Mouse (Mus musculus) cerebellum, adult 9-11 months (tissue): Measurements from ENCODE around the gene Npb.
"Not testable (repeated sequence)": the region's sequence is repeated elsewhere in the genome, so short reads cannot be mapped to it uniquely, and the experiment has no call there.

Experiments used
- DNase-seq: peaks from one replicate; pipeline ENCODE4 v3.0.0; 2022

Npb gene

GRCm38 (mm10) chr11:120580190-120580589 is 28.1 kb upstream of the Npb start:
- DNase-seq = peak; percentile 62

DNA sequence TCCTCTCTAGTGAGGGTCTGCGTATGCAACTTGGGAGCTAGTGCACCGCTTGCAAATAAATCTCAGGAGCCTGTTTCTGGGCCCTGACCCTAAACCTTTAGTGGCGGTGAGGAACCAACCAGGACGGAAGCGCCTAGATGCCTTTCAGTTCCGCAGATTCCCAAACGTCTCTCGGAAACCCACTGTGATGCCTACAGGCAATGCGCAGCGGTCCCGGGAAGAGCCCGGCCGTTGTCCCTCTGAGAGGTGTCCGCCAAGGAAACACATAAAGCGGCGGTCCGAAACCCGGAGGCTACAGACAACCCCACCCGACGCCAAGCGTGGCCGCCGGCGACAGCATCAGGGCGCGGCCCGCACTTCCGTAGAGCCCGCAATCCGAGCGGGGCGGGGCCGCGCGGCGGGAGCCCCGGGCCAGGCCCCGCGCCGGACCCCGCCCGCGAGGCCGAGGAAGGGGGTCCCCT is 27.4 kb upstream of the Npb start:
- DNase-seq = peak; percentile 56

- peak; percentile 90 for DNase-seq
Observed at GRCm38 (mm10) chr11:120581490-120582267, 26.6 kb upstream of the Npb start, which contains the start of gene Arhgdia. TSS of gene Arhgdia (minus strand) at chr11:120581624.

DNA sequence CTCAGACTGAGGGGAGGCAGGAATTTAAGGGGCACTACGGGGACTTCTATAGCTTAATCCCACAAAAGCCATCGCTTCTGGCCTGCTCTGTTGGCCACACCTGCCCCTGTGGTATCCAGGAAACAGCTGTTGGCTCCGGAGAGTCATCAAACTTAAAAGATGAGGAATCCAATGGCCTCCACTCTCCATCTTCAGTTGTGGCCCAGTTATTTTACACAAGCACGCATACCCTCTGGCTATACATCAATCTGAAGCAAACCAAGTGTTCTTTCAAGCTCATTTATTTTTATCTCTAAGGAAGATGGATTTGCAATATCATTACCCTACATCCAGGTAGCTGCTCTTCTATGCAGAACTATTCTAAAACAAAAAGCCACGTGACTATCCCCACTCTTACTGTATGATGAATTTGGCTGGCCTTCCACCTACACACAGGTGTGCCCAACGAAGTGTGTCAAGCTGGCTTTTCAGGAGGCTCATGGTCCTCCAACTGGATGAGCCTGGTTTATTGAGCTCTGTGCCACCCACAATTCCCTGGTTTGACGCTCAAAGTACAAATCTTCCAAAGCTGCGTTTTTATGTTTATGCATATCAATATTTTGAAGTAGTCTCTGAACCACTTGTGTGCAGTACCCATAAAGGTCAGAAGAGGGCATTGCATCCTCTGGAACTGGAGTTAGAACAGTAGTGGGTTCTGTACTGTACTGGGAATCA is 25.9 kb upstream of the Npb start:
- peak; percentile 54 for DNase-seq

DNA sequence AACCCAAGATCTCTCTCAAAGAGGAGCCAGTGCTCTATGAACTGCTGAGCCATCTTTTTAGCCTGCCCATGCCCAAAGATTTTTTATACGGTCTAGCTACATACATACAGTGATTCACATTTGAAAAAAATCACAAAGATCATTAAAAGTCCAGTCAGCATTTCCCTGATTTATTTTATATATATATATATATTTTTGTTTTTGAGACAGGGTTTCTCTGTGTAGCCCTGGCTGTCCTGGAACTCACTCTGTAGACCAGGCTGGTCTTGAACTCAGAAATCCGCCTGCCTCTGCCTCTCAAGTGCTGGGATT is 25.3 kb upstream of the Npb start:
- not testable (repeated sequence) for DNase-seq

- DNase-seq = no peak
Observed at GRCm38 (mm10) chr11:120583937-120584336, 24.3 kb upstream of the Npb start.

- no peak for DNase-seq
Observed at GRCm38 (mm10) chr11:120588531-120588930, 19.7 kb upstream of the Npb start.

- no peak for DNase-seq
Observed at GRCm38 (mm10) chr11:120597240-120598235, 10.7 kb upstream of the Npb start.

- peak; percentile 93 for DNase-seq
Observed at GRCm38 (mm10) chr11:120598283-120598989, 9.8 kb upstream of the Npb start, which contains the start of the genes Alyref and Anapc11. TSS of gene Alyref (minus strand) at chr11:120598365. TSS of gene Anapc11 (plus strand) at chr11:120598421.

GRCm38 (mm10) chr11:120598990-120599549 is 9.2 kb upstream of the Npb start:
- DNase-seq = no peak

- no peak for DNase-seq
Observed at GRCm38 (mm10) chr11:120600716-120601115, 7.6 kb upstream of the Npb start.

DNA sequence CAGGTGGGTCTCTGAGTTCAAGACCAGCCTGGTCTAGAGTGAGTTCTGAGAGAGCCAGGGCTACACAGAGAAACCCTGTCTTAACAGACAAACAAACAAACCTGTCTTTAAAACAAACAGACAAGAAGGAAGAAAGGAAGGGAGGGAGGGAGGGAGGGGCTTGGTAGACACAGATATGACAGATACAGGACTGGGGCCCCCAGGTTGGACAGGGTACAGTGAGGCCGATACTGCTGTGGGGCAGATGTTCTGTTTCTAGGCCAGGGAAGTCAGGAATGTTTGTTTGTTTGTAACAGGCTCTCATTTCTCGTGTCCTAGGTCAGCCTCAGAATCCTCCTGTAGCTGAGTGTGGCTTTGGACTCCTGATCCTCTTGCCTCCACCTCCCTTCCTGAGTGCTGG is 4.7 kb upstream of the Npb start:
- DNase-seq = no peak

DNA sequence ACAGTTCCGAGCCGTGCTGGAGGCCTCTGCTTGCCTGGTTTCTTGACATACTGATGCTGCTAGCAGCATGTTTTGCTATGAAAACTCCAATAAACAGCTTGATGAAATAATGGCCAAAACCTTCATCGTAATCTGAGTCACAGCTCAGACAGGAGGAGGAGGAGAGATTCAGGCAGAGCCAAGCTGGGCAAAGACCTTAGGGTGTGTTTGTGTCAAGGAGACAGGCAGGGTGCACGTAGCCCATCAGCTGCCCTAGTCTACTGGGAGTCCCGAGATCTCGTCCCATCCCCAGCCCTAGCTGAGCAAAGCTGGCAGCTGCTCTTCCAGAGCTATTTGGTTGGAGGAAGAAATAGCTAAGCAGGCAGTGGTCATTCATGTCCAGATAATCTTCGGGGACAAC is 2.6 kb upstream of the Npb start:
- DNase-seq = no peak

- DNase-seq = no peak
Observed at GRCm38 (mm10) chr11:120606764-120607163, 1.5 kb upstream of the Npb start.

GRCm38 (mm10) chr11:120609250-120609649 is 973 bp downstream of the Npb start:
- no peak for DNase-seq

- peak; percentile 45 for DNase-seq
Observed at GRCm38 (mm10) chr11:120610477-120611046, 2.3 kb downstream of the Npb start.

- peak; percentile 95 for DNase-seq
Observed at GRCm38 (mm10) chr11:120612763-120613162, 4.5 kb downstream of the Npb start.

GRCm38 (mm10) chr11:120613481-120613972 is 5.2 kb downstream of the Npb start:
- DNase-seq = peak; percentile 64

GRCm38 (mm10) chr11:120613976-120614375 is 5.7 kb downstream of the Npb start:
- DNase-seq = peak; percentile 69

DNA sequence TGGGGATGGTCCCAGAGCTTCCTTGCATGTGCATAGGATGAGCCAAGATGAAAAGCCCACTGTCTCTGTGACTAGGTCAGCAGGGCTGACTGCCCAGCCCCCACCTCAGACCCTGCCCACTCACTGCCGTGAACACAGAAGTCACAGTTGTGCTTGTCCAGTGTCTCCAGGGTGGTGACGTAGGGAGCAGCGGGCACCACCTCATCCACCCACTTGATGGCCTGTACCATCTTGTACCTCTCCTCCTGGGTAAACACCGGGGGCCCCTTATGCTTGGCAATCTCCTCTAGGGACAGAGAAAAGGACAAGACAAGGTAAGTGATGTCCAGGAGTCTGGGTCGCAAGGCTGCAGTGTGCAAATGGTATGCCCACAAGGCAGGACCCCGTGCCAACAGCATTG is 6.9 kb downstream of the Npb start:
- DNase-seq = peak; percentile 66

GRCm38 (mm10) chr11:120615606-120616203 is 7.4 kb downstream of the Npb start:
- peak; percentile 55 for DNase-seq
